Mouse (Mus musculus): ENCODE measurements around the gene Slc19a3.

- TF ChIP-seq TAL1 (IDR thresholded peaks at IDR 0.05; ENCODE audit: low read length), result no peak
- TF ChIP-seq GATA1 (IDR thresholded peaks at IDR 0.05; ENCODE audit: low read length), result no peak
Measured at GRCm38 (mm10) chr1:83066577-83066976, 28.3 kb upstream of the Slc19a3 start.

Measured in erythroblast, embryonic 14.5 days (primary cell).